Mouse (Mus musculus): ENCODE data around the gene Aggf1. TPM values are rescaled to one million over a fixed set of nuclear protein-coding genes. Genes with fewer than 3 reads are reported as not detected.
A peak's percentile ranks its signal among the peaks of the same experiment; 100 is the strongest.

Aggf1 gene
- polyA plus RNA-seq, 1 experiment from 2014 or later, result 17.6 TPM

GRCm38 (mm10) chr13:95345869-95346268, 29.3 kb downstream of the Aggf1 start:
- Histone ChIP-seq H3K9me3 (ENCODE audit: control insufficient read depth, low read length) (no peaks in the 10 kb centered on the region), H3K9ac (ENCODE audit: low read length) (no peak overlapping the region)
- WGBS, result 59% methylated on average over 6 of the region's 6 CpGs

GRCm38 (mm10) chr13:95343470-95343869, 31.7 kb downstream of the Aggf1 start:
- 83% methylated on average over 8 of the region's 8 CpGs for WGBS
- H3K4me2 ChIP-seq (replicated peaks; ENCODE audit: low read depth), result no peak overlapping the region

More at GRCm38 (mm10) chr13:95345869-95346268, 29.3 kb downstream of the Aggf1 start:
- DNase-seq (ENCODE audit: low spot score) (no peak), ATAC-seq (ENCODE audit: low FRiP score, low TSS enrichment) (no peak)
- Histone ChIP-seq H3K27me3 (ENCODE audit: control insufficient read depth, insufficient read depth, low read length) (no peaks in the 10 kb centered on the region), H3K27ac (replicated peaks) (no peak overlapping the region), H3K36me3 (ENCODE audit: control insufficient read depth, insufficient read depth, low read length) (no peaks in the 10 kb centered on the region), H3K4me3 (ENCODE audit: low read depth, low read length) (no peak overlapping the region), H3K4me2 (replicated peaks; ENCODE audit: low read depth) (no peak overlapping the region), H3K4me1 (replicated peaks; ENCODE audit: control insufficient read depth, insufficient read depth) (no peaks in the 10 kb centered on the region)
- no peak for TF ChIP-seq EP300 (optimal IDR thresholded peaks at IDR 0.05)
- TF ChIP-seq CTCF (IDR thresholded peaks at IDR 0.05; ENCODE audit: low read depth), result no peak

GRCm38 (mm10) chr13:95336122-95336677, 39.0 kb downstream of the Aggf1 start:
- ATAC-seq (ENCODE audit: low FRiP score, low TSS enrichment), result no peak
- TF ChIP-seq CTCF (IDR thresholded peaks at IDR 0.05; ENCODE audit: low read depth) (no peak), EP300 (optimal IDR thresholded peaks at IDR 0.05) (no peak)
- H3K4me2 ChIP-seq (replicated peaks; ENCODE audit: low read depth), result no peak overlapping the region
- no peak overlapping the region for H3K27ac ChIP-seq (replicated peaks)
- DNase-seq (ENCODE audit: low spot score), result no peak
- no peak overlapping the region for H3K4me3 ChIP-seq (ENCODE audit: low read depth, low read length)
- no peak overlapping the region for H3K9ac ChIP-seq (ENCODE audit: low read length)
- no peaks in the 10 kb centered on the region for H3K9me3 ChIP-seq (ENCODE audit: control insufficient read depth, low read length)
- H3K27me3 ChIP-seq (ENCODE audit: control insufficient read depth, insufficient read depth, low read length), result no peaks in the 10 kb centered on the region
- peaks cover 16% of the 10 kb centered on the region for H3K36me3 ChIP-seq (ENCODE audit: control insufficient read depth, insufficient read depth, low read length)
- H3K4me1 ChIP-seq (replicated peaks; ENCODE audit: control insufficient read depth, insufficient read depth), result no peaks in the 10 kb centered on the region
- WGBS, result 80% methylated on average over 40 of the region's 40 CpGs

More at GRCm38 (mm10) chr13:95343470-95343869, 31.7 kb downstream of the Aggf1 start:
- Histone ChIP-seq H3K36me3 (ENCODE audit: control insufficient read depth, insufficient read depth, low read length) (peaks cover 9% of the 10 kb centered on the region), H3K27me3 (ENCODE audit: control insufficient read depth, insufficient read depth, low read length) (no peaks in the 10 kb centered on the region), H3K4me3 (ENCODE audit: low read depth, low read length) (no peak overlapping the region), H3K4me1 (replicated peaks; ENCODE audit: control insufficient read depth, insufficient read depth) (no peaks in the 10 kb centered on the region), H3K9ac (ENCODE audit: low read length) (no peak overlapping the region), H3K27ac (replicated peaks) (no peak overlapping the region), H3K9me3 (ENCODE audit: control insufficient read depth, low read length) (no peaks in the 10 kb centered on the region)
- DNase-seq (ENCODE audit: low spot score), result no peak
- no peak for ATAC-seq (ENCODE audit: low FRiP score, low TSS enrichment)
- no peak for TF ChIP-seq CTCF (IDR thresholded peaks at IDR 0.05; ENCODE audit: low read depth)
- TF ChIP-seq EP300 (optimal IDR thresholded peaks at IDR 0.05), result no peak

- Histone ChIP-seq H3K9ac (ENCODE audit: low read length) (no peak overlapping the region), H3K4me2 (replicated peaks; ENCODE audit: low read depth) (no peak overlapping the region), H3K36me3 (ENCODE audit: control insufficient read depth, insufficient read depth, low read length) (peaks cover 6% of the 10 kb centered on the region; the same call in 1 of the 2 replicates), H3K27me3 (ENCODE audit: control insufficient read depth, insufficient read depth, low read length) (no peaks in the 10 kb centered on the region), H3K9me3 (ENCODE audit: control insufficient read depth, low read length) (no peaks in the 10 kb centered on the region), H3K4me3 (ENCODE audit: low read depth, low read length) (no peak overlapping the region), H3K27ac (replicated peaks) (peak overlapping the region; percentile 50; the same call in 1 of the 2 replicates), H3K4me1 (replicated peaks; ENCODE audit: control insufficient read depth, insufficient read depth) (0 out of 2 replicates have a peak, but pooled peaks cover 1% of the 10 kb centered on the region)
- ATAC-seq (ENCODE audit: low FRiP score, low TSS enrichment) (peak; percentile 46), DNase-seq (ENCODE audit: low spot score) (peak; percentile 36)
- WGBS, result 72% methylated on average over 11 of the region's 11 CpGs
- TF ChIP-seq EP300 (optimal IDR thresholded peaks at IDR 0.05), result no peak
- no peak for TF ChIP-seq CTCF (IDR thresholded peaks at IDR 0.05; ENCODE audit: low read depth)
Measured at GRCm38 (mm10) chr13:95332086-95332899, 42.9 kb downstream of the Aggf1 start.

GRCm38 (mm10) chr13:95330507-95330906, 44.6 kb downstream of the Aggf1 start:
- Histone ChIP-seq H3K36me3 (ENCODE audit: control insufficient read depth, insufficient read depth, low read length) (no peaks in the 10 kb centered on the region), H3K9me3 (ENCODE audit: control insufficient read depth, low read length) (no peaks in the 10 kb centered on the region), H3K9ac (ENCODE audit: low read length) (no peak overlapping the region), H3K27me3 (ENCODE audit: control insufficient read depth, insufficient read depth, low read length) (no peaks in the 10 kb centered on the region), H3K4me1 (replicated peaks; ENCODE audit: control insufficient read depth, insufficient read depth) (peaks cover 4% of the 10 kb centered on the region; the same call in 1 of the 2 replicates), H3K27ac (replicated peaks) (no peak overlapping the region), H3K4me3 (ENCODE audit: low read depth, low read length) (no peak overlapping the region), H3K4me2 (replicated peaks; ENCODE audit: low read depth) (no peak overlapping the region)
- DNase-seq (ENCODE audit: low spot score), result no peak
- TF ChIP-seq CTCF (IDR thresholded peaks at IDR 0.05; ENCODE audit: low read depth), result peak; percentile 41
- TF ChIP-seq EP300 (optimal IDR thresholded peaks at IDR 0.05), result no peak
- ATAC-seq (ENCODE audit: low FRiP score, low TSS enrichment), result no peak
- WGBS, result 58% methylated on average over 11 of the region's 11 CpGs

GRCm38 (mm10) chr13:95328767-95329166, 46.4 kb downstream of the Aggf1 start:
- ATAC-seq (ENCODE audit: low FRiP score, low TSS enrichment) (no peak), DNase-seq (ENCODE audit: low spot score) (no peak)
- Histone ChIP-seq H3K27ac (replicated peaks) (no peak overlapping the region), H3K9ac (ENCODE audit: low read length) (no peak overlapping the region), H3K4me3 (ENCODE audit: low read depth, low read length) (no peak overlapping the region), H3K9me3 (ENCODE audit: control insufficient read depth, low read length) (no peaks in the 10 kb centered on the region), H3K4me1 (replicated peaks; ENCODE audit: control insufficient read depth, insufficient read depth) (peaks cover 4% of the 10 kb centered on the region; the same call in 1 of the 2 replicates), H3K36me3 (ENCODE audit: control insufficient read depth, insufficient read depth, low read length) (no peaks in the 10 kb centered on the region), H3K27me3 (ENCODE audit: control insufficient read depth, insufficient read depth, low read length) (no peaks in the 10 kb centered on the region), H3K4me2 (replicated peaks; ENCODE audit: low read depth) (0 out of 2 replicates have a peak overlapping the region, but pooled peaks have one; percentile 3)
- TF ChIP-seq CTCF (IDR thresholded peaks at IDR 0.05; ENCODE audit: low read depth), result no peak
- no peak for TF ChIP-seq EP300 (optimal IDR thresholded peaks at IDR 0.05)
- WGBS, result 63% methylated on average over 11 of the region's 11 CpGs
